Mouse (Mus musculus) midbrain, embryonic 11.5 days (tissue): ENCODE results near the gene Nans. TPM values are rescaled to one million over a fixed set of nuclear protein-coding genes. Genes with fewer than 3 reads are reported as not detected.

Source experiments
- ATAC-seq: fragments of 200-750 bp; cut with Nextera tagmentation; 2 replicates; pipeline ENCODE4 v1.8.0; 2017; ENCODE audit warnings: moderate TSS enrichment, moderate library complexity; ENCODE audit not compliant: low FRiP score
- DNase-seq: peaks from one replicate; pipeline ENCODE4 v3.0.0; 2015; ENCODE audit warnings: low spot score; ENCODE audit errors: missing footprints
- H3K27ac ChIP-seq: fragments of 300-500 bp; sonication (generic); 2 replicates; pipeline ENCODE4 v1.5.1; 2014; ENCODE audit warnings: low read depth, low read length
- H3K27me3 ChIP-seq: fragments of 300-500 bp; sonication (generic); 2 replicates; pipeline ENCODE4 v1.6.1; 2014; ENCODE audit warnings: mild to moderate bottlenecking, low read length, moderate library complexity, mixed read lengths; ENCODE audit not compliant: control insufficient read depth, insufficient read depth
- H3K36me3 ChIP-seq: fragments of 300-500 bp; sonication (generic); 2 replicates; pipeline ENCODE4 v1.6.1; 2014; ENCODE audit warnings: mild to moderate bottlenecking, low read length, moderate library complexity, mixed read lengths; ENCODE audit not compliant: control insufficient read depth, insufficient read depth
- H3K4me1 ChIP-seq: fragments of 300-500 bp; sonication (generic); 2 replicates; pipeline ENCODE4 v1.6.1; 2014; ENCODE audit warnings: low read length; ENCODE audit not compliant: control insufficient read depth, insufficient read depth
- H3K4me2 ChIP-seq: fragments of 300-500 bp; sonication (generic); 2 replicates; pipeline ENCODE4 v1.6.1; 2014; ENCODE audit warnings: mild to moderate bottlenecking, moderate library complexity
- H3K4me3 ChIP-seq: fragments of 300-500 bp; sonication (generic); 2 replicates; pipeline ENCODE4 v1.5.1; 2014; ENCODE audit warnings: low read depth, low read length
- H3K9ac ChIP-seq: fragments of 300-500 bp; sonication (generic); 2 replicates; pipeline ENCODE4 v1.6.1; 2014; ENCODE audit warnings: low read length
- H3K9me3 ChIP-seq: fragments of 300-500 bp; sonication (generic); 2 replicates; pipeline ENCODE4 v1.6.1; 2016; ENCODE audit warnings: low read length; ENCODE audit not compliant: control insufficient read depth
- WGBS: fragments of 180-500 bp; shearing (Covaris S2); extraction: QIAGEN DNeasy Blood & Tissue Kit; methylation state at CpG from one replicate; pipeline ENCODE4 v1.1.7; 2014; 5-methylcytosine and 5-hydroxymethylcytosine counted together
- polyA plus RNA-seq: library from polyadenylated mRNA; unstranded; fragments of >200 nt; fragmentation: Nextera tagmentation; extraction: Ambion mirVana; gene quantifications from 2 replicates; pipeline ENCODE4 v1.2.1, GENCODE M21; 2014

Gene Nans
- polyA plus RNA-seq, 1 experiment from 2014 or later: 76.0 TPM

DNA sequence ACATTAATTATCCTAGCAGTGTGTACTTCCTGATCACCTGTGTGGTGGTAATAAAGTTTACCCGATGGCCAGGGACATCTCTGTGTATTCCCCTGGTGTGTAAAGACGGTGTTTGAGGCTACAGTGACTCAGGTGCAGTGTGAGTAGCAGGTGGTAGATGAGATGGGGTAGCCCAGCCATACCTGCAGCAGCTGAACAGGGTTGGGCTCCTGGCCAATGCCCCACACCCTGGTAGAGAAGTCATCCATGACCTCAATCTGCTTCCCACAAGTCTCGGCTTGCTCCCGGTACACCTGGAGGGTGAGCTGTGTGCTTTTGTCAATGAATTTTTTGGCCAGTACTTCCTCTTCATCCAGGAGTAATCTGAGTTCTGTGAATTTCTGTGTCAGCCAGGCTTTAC is 34.3 kb downstream of the Nans start:
- Histone ChIP-seq H3K4me3 (no peak overlapping the region), H3K4me2 (no peak overlapping the region), H3K36me3 (no peaks in the 10 kb centered on the region), H3K9me3 (no peaks in the 10 kb centered on the region), H3K4me1 (no peaks in the 10 kb centered on the region), H3K27me3 (no peaks in the 10 kb centered on the region), H3K9ac (no peak overlapping the region), H3K27ac (no peak overlapping the region)
- DNase-seq: no peak
- ATAC-seq: no peak
- WGBS: 86% methylated on average over 4 of the region's 4 CpGs

DNA sequence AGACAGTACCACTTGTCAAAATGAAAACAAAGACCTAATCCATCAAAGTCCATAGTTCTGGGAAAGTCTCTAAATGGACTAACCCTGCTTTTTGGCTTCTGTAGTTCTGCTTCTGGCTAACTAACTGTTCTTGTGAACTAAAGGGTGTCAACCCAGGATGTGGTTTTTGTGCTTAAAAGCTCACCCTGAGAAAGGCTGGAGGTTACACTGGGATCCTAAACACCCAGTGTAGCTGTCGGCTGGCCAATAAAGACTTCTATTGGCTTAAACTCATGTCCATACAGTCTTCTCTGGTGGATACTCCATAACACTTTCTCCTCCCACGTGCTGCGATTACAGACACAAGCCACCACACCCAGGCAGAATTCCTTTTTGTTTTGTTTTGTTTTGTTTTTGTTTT is 37.2 kb downstream of the Nans start:
- H3K4me1 ChIP-seq: no peaks in the 10 kb centered on the region
- H3K27ac ChIP-seq: no peak overlapping the region
- H3K27me3 ChIP-seq: no peaks in the 10 kb centered on the region
- H3K4me2 ChIP-seq: no peak overlapping the region
- no peak for DNase-seq
- ATAC-seq: no peak
- H3K9me3 ChIP-seq: no peaks in the 10 kb centered on the region
- WGBS: 89% methylated on average over 3 of the region's 3 CpGs
- no peaks in the 10 kb centered on the region for H3K36me3 ChIP-seq
- no peak overlapping the region for H3K9ac ChIP-seq
- no peak overlapping the region for H3K4me3 ChIP-seq

DNA sequence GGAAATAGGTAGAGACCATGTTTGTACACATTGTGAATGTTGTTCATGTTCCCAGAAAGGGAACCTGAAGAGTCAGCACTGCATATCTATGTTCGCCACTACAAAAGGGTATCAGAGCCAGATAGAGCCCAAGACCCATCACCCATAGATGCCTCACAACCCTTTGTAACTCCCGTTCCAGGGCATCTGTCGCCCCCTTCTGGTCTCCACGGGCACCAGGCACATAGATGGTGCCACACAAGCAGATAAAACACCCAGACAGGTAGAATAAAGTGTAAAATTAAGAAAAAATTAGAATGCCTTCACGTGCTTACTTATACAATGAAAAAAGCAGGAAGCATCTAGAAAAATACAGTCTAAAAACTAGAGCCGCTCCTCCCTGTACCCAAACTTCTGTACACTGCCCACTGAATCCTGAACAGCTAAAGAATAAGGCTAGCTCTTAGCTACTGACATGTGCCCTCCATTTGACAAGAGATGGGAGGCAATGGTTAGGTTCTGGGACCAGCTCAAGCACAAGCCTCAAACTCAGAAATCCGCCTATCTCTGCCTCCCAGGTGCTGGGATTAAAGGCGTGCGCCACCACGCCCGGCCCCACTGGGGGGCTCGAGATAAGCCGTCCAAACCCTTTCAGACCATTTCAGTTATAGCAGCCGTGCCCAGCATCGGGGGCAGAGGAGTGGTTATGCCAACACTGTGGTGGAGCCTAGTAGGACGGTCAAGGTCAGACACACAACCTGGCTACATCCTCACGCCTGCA is 37.9 kb downstream of the Nans start:
- Histone ChIP-seq H3K27ac (no peak overlapping the region), H3K4me2 (peak overlapping the region; percentile 30), H3K4me3 (no peak overlapping the region), H3K9ac (peak overlapping the region; percentile 0; the same call in 1 of the 2 replicates), H3K9me3 (no peaks in the 10 kb centered on the region), H3K27me3 (no peaks in the 10 kb centered on the region), H3K36me3 (no peaks in the 10 kb centered on the region), H3K4me1 (no peaks in the 10 kb centered on the region)
- DNase-seq (no peak), ATAC-seq (peak; percentile 38; the same call in 1 of the 2 replicates)
- 31% methylated on average over 17 of the region's 17 CpGs for WGBS

DNA sequence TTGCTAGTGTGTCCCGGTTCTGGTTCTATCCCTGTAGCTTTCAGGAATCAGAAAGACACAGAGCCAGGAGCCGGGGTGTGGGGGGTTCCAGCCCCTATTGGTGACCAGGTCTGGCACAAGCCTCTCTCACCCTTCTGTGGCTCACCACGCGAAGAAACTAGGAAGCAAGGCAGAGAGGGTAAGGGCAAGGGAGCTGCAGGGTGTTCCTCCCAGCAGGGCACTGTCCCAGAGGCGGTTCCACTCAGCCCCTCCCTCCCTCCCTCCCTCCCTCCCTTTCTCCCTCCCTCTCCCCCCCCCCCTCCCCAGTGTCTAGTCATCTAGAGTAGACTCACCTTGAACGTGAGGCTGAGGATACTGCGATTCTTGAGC is 38.5 kb downstream of the Nans start:
- DNase-seq (no peak), ATAC-seq (peak; percentile 50; the same call in 1 of the 2 replicates)
- Histone ChIP-seq H3K4me2 (peak overlapping the region; percentile 30), H3K4me1 (no peaks in the 10 kb centered on the region), H3K9me3 (no peaks in the 10 kb centered on the region), H3K36me3 (no peaks in the 10 kb centered on the region), H3K27ac (no peak overlapping the region), H3K4me3 (no peak overlapping the region), H3K9ac (peak overlapping the region; percentile 0; the same call in 1 of the 2 replicates), H3K27me3 (no peaks in the 10 kb centered on the region; the same call in 1 of the 2 replicates)
- WGBS: 11% methylated on average over 6 of the region's 7 CpGs

DNA sequence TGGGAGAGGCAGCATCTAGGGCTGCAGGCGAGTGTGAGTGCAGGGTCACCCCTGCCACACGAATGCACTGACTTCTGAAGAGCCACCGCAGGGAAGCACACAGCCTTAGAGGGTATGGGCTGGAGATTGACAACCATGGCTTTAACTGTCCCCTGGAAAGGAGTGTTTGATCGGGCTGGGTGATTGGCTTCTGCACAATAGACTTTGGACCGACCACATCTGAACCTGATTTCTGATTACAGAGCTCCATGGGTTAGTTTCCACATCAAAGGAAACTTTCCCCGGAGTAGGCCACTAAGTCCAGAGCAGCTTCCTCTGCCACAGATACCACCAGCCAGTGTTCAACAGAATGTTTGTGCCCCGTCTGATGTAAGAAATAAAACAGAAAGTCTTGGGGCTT is 40.7 kb downstream of the Nans start:
- Histone ChIP-seq H3K27me3 (peaks cover 15% of the 10 kb centered on the region), H3K4me3 (no peak overlapping the region), H3K9ac (no peak overlapping the region), H3K36me3 (no peaks in the 10 kb centered on the region), H3K4me2 (no peak overlapping the region), H3K9me3 (no peaks in the 10 kb centered on the region), H3K27ac (no peak overlapping the region), H3K4me1 (no peaks in the 10 kb centered on the region)
- no peak for DNase-seq
- 43% methylated on average over 7 of the region's 7 CpGs for WGBS
- no peak for ATAC-seq

DNA sequence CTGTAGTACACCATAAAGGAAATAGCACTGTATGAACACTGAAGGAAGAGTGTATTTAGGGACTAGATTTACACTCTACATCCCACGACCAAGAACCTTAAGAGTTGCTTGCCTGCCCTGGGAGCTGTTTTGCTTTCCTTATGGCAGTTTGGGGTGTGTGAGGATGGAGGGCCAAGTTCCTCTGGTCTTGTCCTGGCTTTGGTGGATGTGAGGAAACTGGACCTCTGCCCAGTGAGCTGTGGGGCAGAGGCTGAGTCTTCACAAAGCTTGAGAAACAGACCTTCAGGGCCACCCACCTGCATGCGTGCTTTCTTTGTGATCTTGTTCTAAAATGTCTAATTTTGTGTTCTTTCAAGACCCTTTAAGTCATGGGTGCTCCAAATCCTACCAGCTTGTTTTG is 43.5 kb downstream of the Nans start:
- 81% methylated on average over 2 of the region's 2 CpGs for WGBS
- ATAC-seq (no peak), DNase-seq (peak; percentile 60)
- 0 out of 2 replicates have a peak, but pooled peaks cover 3% of the 10 kb centered on the region for H3K4me1 ChIP-seq
- no peaks in the 10 kb centered on the region for H3K9me3 ChIP-seq
- H3K27me3 ChIP-seq: peaks cover 34% of the 10 kb centered on the region
- H3K4me2 ChIP-seq: no peak overlapping the region
- no peak overlapping the region for H3K27ac ChIP-seq
- H3K4me3 ChIP-seq: no peak overlapping the region
- no peak overlapping the region for H3K9ac ChIP-seq
- H3K36me3 ChIP-seq: no peaks in the 10 kb centered on the region

DNA sequence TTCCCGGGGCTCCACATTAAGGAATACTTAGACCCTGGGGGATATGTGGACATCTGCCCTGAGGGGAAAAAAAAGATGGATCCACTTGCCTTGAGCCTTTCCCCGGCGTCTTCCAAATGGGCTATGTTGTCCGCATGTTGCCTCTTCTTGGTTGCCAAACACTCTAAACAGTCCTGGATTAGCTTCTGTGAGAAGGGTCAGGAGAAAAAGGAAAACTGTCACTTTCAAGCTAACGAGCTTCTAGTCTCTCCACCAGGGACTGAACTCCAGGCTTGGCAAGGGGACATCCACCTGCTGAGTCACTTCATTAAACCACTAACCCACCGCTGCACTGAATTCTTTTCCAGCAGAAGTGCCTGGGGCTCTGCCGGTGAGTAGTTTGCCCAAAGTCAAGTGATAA is 43.9 kb downstream of the Nans start:
- ATAC-seq: no peak
- Histone ChIP-seq H3K4me1 (0 out of 2 replicates have a peak, but pooled peaks cover 3% of the 10 kb centered on the region), H3K4me3 (no peak overlapping the region), H3K4me2 (no peak overlapping the region), H3K36me3 (no peaks in the 10 kb centered on the region), H3K9me3 (no peaks in the 10 kb centered on the region), H3K27ac (no peak overlapping the region), H3K9ac (no peak overlapping the region), H3K27me3 (peaks cover 38% of the 10 kb centered on the region)
- peak; percentile 77 for DNase-seq
- 71% methylated on average over 7 of the region's 7 CpGs for WGBS

DNA sequence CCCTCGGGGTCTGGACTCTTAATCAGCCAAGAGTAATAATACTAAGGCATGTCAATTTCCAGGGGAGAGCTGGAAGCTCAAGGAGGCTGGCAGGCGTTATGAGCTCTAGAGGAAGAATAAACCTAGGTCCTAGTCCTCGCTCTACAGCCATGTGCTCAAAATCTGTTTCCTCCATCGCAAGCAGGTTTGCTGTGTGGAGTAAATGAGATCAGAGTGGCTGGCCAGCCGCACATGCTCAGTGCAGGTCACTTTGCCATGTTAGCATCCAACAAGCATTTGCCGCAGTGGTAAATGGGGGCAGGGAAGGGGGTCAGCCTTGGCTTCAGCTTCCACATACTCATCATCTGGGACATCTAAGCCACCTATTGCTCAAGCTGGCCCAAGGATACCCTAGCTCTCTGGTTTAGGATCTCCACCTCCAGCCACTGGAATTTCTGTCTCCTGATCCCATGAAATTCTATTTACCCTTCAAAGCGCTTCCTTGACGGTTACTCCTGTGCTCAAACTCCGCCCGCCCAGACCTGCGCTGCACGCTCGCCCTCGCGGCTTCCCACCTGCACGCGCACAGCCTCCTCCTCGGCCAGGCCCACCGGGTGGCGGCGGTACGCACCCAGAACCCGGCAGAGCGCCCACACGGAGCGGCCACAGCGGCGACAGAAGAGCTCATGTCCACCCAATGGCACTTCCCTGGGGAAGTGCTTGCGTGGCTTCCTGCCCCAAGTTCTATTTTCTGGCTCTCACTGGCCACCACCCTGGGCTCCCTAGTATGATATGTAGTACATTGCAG is 45.1 kb downstream of the Nans start:
- Histone ChIP-seq H3K36me3 (no peaks in the 10 kb centered on the region), H3K27ac (no peak overlapping the region), H3K4me3 (peak overlapping the region; percentile 11; the same call in 1 of the 2 replicates), H3K27me3 (peaks cover 38% of the 10 kb centered on the region), H3K9me3 (no peaks in the 10 kb centered on the region), H3K4me2 (peak overlapping the region; percentile 26; the same call in 1 of the 2 replicates), H3K9ac (no peak overlapping the region), H3K4me1 (0 out of 2 replicates have a peak, but pooled peaks cover 3% of the 10 kb centered on the region)
- ATAC-seq (no peak), DNase-seq (no peak)
- WGBS: 12% methylated on average over 29 of the region's 29 CpGs
